Mouse (Mus musculus) ES-Bruce4 (cell line): ENCODE results near the gene Sgpp1.
"Not testable (repeated sequence)": the region's sequence is repeated elsewhere in the genome, so short reads cannot be mapped to it uniquely, and the experiment has no call there.

Experiments
- CTCF ChIP-seq: IDR thresholded peaks from one replicate; pipeline ENCODE4 v1.8.1; 2011; ENCODE audit warnings: low read depth, low read length
- EP300 ChIP-seq: IDR thresholded peaks from 2 replicates; pipeline ENCODE4 v1.6.1; 2011; ENCODE audit warnings: low read depth, low read length; ENCODE audit not compliant: insufficient read depth

- not testable (repeated sequence) for TF ChIP-seq CTCF, EP300
Observed at GRCm38 (mm10) chr12:75712905-75713304, 22.6 kb downstream of the Sgpp1 start.
